Mouse (Mus musculus): Measurements from ENCODE around the gene Idi1. TPM values are rescaled to one million over a fixed set of nuclear protein-coding genes. Genes with fewer than 3 reads are reported as not detected.

The Idi1 gene
- polyA plus RNA-seq (2012; fragmentation: generic; extraction: Trizol), result 1 to 10 TPM; 1.5 to 6.3 TPM

DNA sequence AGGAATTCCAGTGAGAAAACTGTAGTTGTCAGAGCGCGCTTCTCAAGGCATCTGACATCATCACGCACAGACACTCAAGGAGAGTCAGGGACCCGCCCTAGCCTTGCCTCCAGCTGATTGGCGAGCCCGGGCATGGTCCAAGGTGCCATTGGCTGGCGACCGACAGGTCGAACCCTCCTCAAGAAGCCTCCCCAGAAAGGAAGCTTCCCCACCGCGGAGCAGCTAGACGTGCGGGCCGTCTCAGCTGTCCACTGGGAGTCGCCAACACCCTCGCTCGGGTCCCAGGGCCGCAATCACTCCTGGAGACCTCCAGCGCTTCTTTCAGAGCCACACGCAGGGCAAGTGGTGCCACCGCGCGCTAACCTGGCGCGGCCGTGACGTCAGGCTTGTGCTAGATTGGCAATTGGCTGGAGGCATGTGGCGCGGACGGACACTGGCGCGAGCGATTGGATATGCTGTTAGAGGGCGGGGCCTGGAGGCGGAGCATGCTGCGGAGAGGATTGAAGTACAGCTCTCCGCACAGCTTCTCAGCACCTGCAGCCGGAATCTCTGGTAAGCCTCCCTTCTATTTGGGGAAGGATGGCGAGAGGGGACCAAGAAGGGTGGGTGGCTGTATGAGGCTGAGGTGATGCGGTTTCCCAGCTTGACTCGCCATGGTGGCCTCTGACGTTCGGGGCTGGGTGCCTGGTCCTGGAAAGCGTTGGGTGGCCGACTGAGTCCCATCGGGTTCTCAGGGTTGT, at the start of gene Idi1:
TSS of gene Idi1 (plus strand) at position 57 of the 740 bp plus-strand sequence.

DNA sequence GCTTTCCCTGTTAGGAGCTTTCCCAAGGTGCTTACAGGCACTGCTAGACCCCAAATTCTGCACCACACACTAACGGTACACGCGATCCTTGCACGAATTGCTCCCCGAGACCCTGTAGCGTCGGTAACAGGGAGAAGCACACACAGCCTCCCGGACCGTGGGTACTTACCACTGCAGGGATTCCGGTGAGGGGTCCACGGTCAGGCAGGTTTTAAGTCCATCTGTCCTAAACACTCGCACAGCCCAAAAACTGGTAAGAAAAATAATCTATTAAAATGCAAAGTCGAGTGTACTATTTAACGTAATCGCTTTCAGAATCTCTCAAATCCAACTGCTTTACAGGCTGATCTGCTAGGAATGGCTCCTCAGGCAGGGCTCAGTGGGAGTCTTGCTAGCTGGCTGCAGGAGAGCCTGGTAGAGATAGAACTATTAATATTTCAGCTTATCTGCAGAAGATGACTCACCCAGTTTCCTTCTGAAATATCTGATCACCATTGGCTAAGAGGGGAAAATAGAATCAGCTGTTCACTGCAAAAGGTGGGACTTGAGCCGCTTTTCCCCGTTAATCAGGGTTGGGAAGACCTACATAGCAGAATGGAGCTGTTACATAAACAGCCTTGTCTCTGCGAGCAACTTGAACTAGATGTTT, 13.9 kb upstream of the Idi1 start, which contains the start of gene Wdr37:
TSS of gene Wdr37 (minus strand) at position 596 of the 649 bp plus-strand sequence.

Other genes with a start within 250 kb of the Idi1 start
- 1 to 10 TPM in 1 of 2 experiments, under 1 TPM in 1; 0.29 to 3.0 TPM for gene Wdr37, start 13.6 kb upstream of the Idi1 start, polyA plus RNA-seq (2012; fragmentation: generic; extraction: Trizol)
- not detected for gene Gm9745, start 62.7 kb downstream of the Idi1 start, polyA plus RNA-seq (2012; fragmentation: generic; extraction: Trizol)
- gene Idi2, start 67.4 kb downstream of the Idi1 start, polyA plus RNA-seq (2012; fragmentation: generic; extraction: Trizol), result under 1 TPM in 1 of 2 experiments, not detected in 1; 0.01 TPM
- 10 to 100 TPM in 1 of 2 experiments, 1 to 10 TPM in 1; 3.4 to 10.7 TPM for gene Gtpbp4, start 110.6 kb downstream of the Idi1 start, polyA plus RNA-seq (2012; fragmentation: generic; extraction: Trizol)
- gene Larp4b, start 208.4 kb downstream of the Idi1 start, polyA plus RNA-seq (2012; fragmentation: generic; extraction: Trizol), result 10 to 100 TPM in 1 of 2 experiments, 1 to 10 TPM in 1; 2.9 to 13.9 TPM